Mouse (Mus musculus) layer of hippocampus, adult 9-11 months (tissue): ENCODE measurements around the gene Gm13057.
"Not testable (repeated sequence)": the region's sequence is repeated elsewhere in the genome, so short reads cannot be mapped to it uniquely, and the experiment has no call there.

Experiments used
- DNase-seq: peaks from one replicate; pipeline ENCODE4 v3.0.0; 2022

The Gm13057 gene

GRCm38 (mm10) chr4:143551400-143551799, at the start of gene Gm13057, which contains the start of gene BC080695:
TSS of gene Gm13057 (plus strand) at chr4:143551709.
TSS of gene BC080695 (plus strand) at chr4:143551700.
- DNase-seq: not testable (repeated sequence)

GRCm38 (mm10) chr4:143511043-143511442, 40.5 kb upstream of the Gm13057 start, which contains the start of gene Gm13043:
TSS of gene Gm13043 (plus strand) at chr4:143511343.
- no peak for DNase-seq

- not testable (repeated sequence) for DNase-seq
Measured at GRCm38 (mm10) chr4:143535654-143536053, 15.9 kb upstream of the Gm13057 start, which contains the start of gene Gm13040. TSS of gene Gm13040 (plus strand) at chr4:143535954.
